8 mouse cellular contexts compared by ENCODE assay signal in the genomic region with DNA sequence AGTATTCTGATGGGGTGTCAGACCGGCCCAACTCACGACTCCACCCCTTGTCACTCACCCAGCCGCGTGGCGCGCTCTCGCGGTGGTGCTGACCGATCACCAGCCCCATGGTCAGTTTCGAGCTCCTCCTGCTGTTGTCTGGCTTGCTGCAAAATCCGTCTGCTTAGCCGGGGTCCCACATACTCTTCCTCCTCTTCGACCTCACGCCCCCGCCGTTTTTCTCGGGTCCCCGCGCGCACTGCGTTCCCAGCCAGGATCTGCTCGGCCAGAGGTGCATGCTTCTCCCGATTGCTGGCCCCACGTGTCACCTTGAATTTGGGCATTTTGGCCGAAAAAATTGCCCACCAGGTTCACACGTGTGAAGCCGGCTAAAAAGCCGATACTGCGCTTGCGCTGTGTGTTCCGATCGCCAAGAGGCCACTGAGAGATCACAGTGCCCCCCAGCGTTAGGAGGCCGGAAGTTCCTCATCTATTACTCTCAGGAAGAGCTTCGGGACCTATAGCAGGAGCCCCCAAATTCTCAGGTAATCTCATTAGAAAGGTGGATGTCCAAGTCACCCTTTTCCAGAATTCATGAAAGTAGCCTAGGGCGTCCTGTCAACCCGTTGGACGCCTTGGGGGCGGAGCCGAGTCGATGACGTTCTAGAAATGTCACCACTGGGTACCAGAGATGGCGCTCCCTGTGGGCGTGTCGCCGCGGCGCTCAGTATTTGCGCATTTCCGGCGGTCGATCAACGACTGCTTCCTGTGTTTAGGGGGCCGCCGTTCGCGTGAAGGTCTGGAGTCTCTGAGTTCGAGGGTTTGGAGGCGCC. TPM values are rescaled to one million over a fixed set of nuclear protein-coding genes. Genes with fewer than 3 reads are reported as not detected.
DNase-seq lines count a peak whose midpoint lies in the region; ATAC-seq and TF ChIP-seq lines count a peak whose summit lies in the region.

A gene (minus strand): TSS at position 644 of the 812 bp plus-strand sequence.
A gene (plus strand): TSS at position 734 of the 812 bp plus-strand sequence.
A gene (plus strand): TSS at position 741 of the 812 bp plus-strand sequence.

- peaks cover 87% of the 10 kb centered on the region for H3K4me1 ChIP-seq in erythroblast, embryonic 14.5 days (ENCODE audit: control insufficient read depth)
- peaks cover 22% of the 10 kb centered on the region for H3K4me1 ChIP-seq in heart, embryonic 12.5 days (replicated peaks)
- H3K4me1 ChIP-seq in kidney, postnatal 0 days (replicated peaks; ENCODE audit: insufficient read depth, low read length) = 0 out of 2 replicates have a peak, but pooled peaks cover 16% of the 10 kb centered on the region
- H3K4me1 ChIP-seq in liver, embryonic 11.5 days (replicated peaks; ENCODE audit: control insufficient read depth, insufficient read depth, low read length) = peaks cover 31% of the 10 kb centered on the region
- H3K4me1 ChIP-seq in stomach, embryonic 14.5 days (ENCODE audit: control insufficient read depth, insufficient read depth, low read length) = peaks cover 18% of the 10 kb centered on the region

- WGBS in heart, embryonic 12.5 days = under 1% methylated on average over 59 of the region's 59 CpGs
- WGBS in kidney, postnatal 0 days = under 1% methylated on average over 59 of the region's 59 CpGs
- under 1% methylated on average over 59 of the region's 59 CpGs for WGBS in liver, embryonic 11.5 days
- under 1% methylated on average over 59 of the region's 59 CpGs for WGBS in stomach, embryonic 14.5 days

- peak within 1 kb of the TSS; percentile 44 for H3K27ac ChIP-seq in heart, embryonic 12.5 days (ENCODE audit: poor library complexity, severe bottlenecking)
- peak within 1 kb of the TSS; percentile 85 for H3K27ac ChIP-seq in kidney, postnatal 0 days
- peak within 1 kb of the TSS; percentile 87 for H3K27ac ChIP-seq in liver, embryonic 11.5 days (ENCODE audit: low read depth, low read length)
- H3K27ac ChIP-seq in stomach, embryonic 14.5 days (ENCODE audit: low read length) = peak within 1 kb of the TSS; percentile 72

- H3K36me3 ChIP-seq in C2C12 (ENCODE audit: control insufficient read depth, insufficient read depth) = peaks cover 43% of the 10 kb centered on the region
- H3K36me3 ChIP-seq in erythroblast, embryonic 14.5 days (ENCODE audit: control insufficient read depth) = peaks cover 77% of the 10 kb centered on the region
- peaks cover 49% of the 10 kb centered on the region for H3K36me3 ChIP-seq in heart, embryonic 12.5 days
- peaks cover 22% of the 10 kb centered on the region; the same call in 1 of the 2 replicates for H3K36me3 ChIP-seq in kidney, postnatal 0 days (ENCODE audit: insufficient read depth, low read length)
- peaks cover 36% of the 10 kb centered on the region for H3K36me3 ChIP-seq in liver, embryonic 11.5 days (ENCODE audit: control insufficient read depth, insufficient read depth, low read length)
- H3K36me3 ChIP-seq in stomach, embryonic 14.5 days (ENCODE audit: control insufficient read depth, insufficient read depth, low read length) = peaks cover 18% of the 10 kb centered on the region

- H3K4me2 ChIP-seq in heart, embryonic 12.5 days = peak within 1 kb of the TSS; percentile 94
- peak within 1 kb of the TSS; percentile 92 for H3K4me2 ChIP-seq in kidney, postnatal 0 days (ENCODE audit: low read length)
- peak within 1 kb of the TSS; percentile 92 for H3K4me2 ChIP-seq in liver, embryonic 11.5 days
- H3K4me2 ChIP-seq in stomach, embryonic 14.5 days (replicated peaks; ENCODE audit: low read depth, low read length) = peak within 1 kb of the TSS; percentile 92

- no peaks in the 10 kb centered on the region for H3K27me3 ChIP-seq in C2C12 (ENCODE audit: control insufficient read depth, insufficient read depth, insufficient read length)
- no peaks in the 10 kb centered on the region for H3K27me3 ChIP-seq in erythroblast, embryonic 14.5 days (ENCODE audit: control insufficient read depth)
- no peaks in the 10 kb centered on the region for H3K27me3 ChIP-seq in heart, embryonic 12.5 days (replicated peaks)
- no peaks in the 10 kb centered on the region for H3K27me3 ChIP-seq in kidney, postnatal 0 days (ENCODE audit: insufficient read depth, low read length)
- H3K27me3 ChIP-seq in liver, embryonic 11.5 days (replicated peaks; ENCODE audit: control insufficient read depth, insufficient read depth, low read length) = no peaks in the 10 kb centered on the region
- no peaks in the 10 kb centered on the region for H3K27me3 ChIP-seq in stomach, embryonic 14.5 days (ENCODE audit: control insufficient read depth, insufficient read depth, low read length)

- TF ChIP-seq POLR2A in brain, embryonic 14.5 days (IDR thresholded peaks at IDR 0.05; ENCODE audit: borderline replicate concordance, extremely low read depth, insufficient read depth, insufficient read length, poor library complexity, severe bottlenecking) = peak; percentile 47; the same call in 1 of the 2 replicates

- peak; percentile 93 for ATAC-seq in heart, embryonic 12.5 days (ENCODE audit: insufficient number of reproducible peaks, low FRiP score)
- ATAC-seq in kidney, postnatal 0 days (replicated peaks; ENCODE audit: low FRiP score, low read depth) = peak; percentile 94
- ATAC-seq in liver, embryonic 11.5 days (replicated peaks; ENCODE audit: low FRiP score) = peak; percentile 91
- peak; percentile 94 for ATAC-seq in stomach, embryonic 14.5 days (ENCODE audit: insufficient number of reproducible peaks, insufficient read depth, low FRiP score, low read depth)

- peaks cover 78% of the 10 kb centered on the region for H3K79me3 ChIP-seq in C2C12 (ENCODE audit: low read depth)

- peak within 1 kb of the TSS; percentile 93 for H3K9ac ChIP-seq in heart, embryonic 12.5 days
- H3K9ac ChIP-seq in kidney, postnatal 0 days (ENCODE audit: low read depth, low read length) = peak within 1 kb of the TSS; percentile 84
- peak within 1 kb of the TSS; percentile 72 for H3K9ac ChIP-seq in liver, embryonic 11.5 days (ENCODE audit: low read depth, low read length)
- peak within 1 kb of the TSS; percentile 72 for H3K9ac ChIP-seq in stomach, embryonic 14.5 days (replicated peaks; ENCODE audit: low read depth, low read length)

- peak; percentile 47 for TF ChIP-seq CTCF in C2C12 (IDR thresholded peaks at IDR 0.05; ENCODE audit: control insufficient read depth, insufficient read depth, insufficient read length)
- TF ChIP-seq CTCF in brain, embryonic 14.5 days (IDR thresholded peaks at IDR 0.05; ENCODE audit: borderline replicate concordance, extremely low read depth, insufficient read depth, insufficient read length) = peak; percentile 91
- TF ChIP-seq CTCF in kidney, postnatal 0 days (IDR thresholded peaks at IDR 0.05; ENCODE audit: low read depth) = peak; percentile 86

- peak within 1 kb of the TSS; percentile 87 for H3K4me3 ChIP-seq in C2C12 (ENCODE audit: insufficient read depth, poor library complexity, severe bottlenecking)
- H3K4me3 ChIP-seq in erythroblast, embryonic 14.5 days (replicated peaks) = peak within 1 kb of the TSS; percentile 73
- peak within 1 kb of the TSS; percentile 84 for H3K4me3 ChIP-seq in heart, embryonic 12.5 days
- peak within 1 kb of the TSS; percentile 87 for H3K4me3 ChIP-seq in kidney, postnatal 0 days (replicated peaks; ENCODE audit: low read depth, low read length)
- peak within 1 kb of the TSS; percentile 76 for H3K4me3 ChIP-seq in liver, embryonic 11.5 days (ENCODE audit: low read depth, low read length)
- peak within 1 kb of the TSS; percentile 85 for H3K4me3 ChIP-seq in stomach, embryonic 14.5 days (ENCODE audit: low read depth, low read length)

- DNase-seq in brain, embryonic 14.5 days (ENCODE audit: low read depth) = peak; percentile 99
- peak; percentile 95 for DNase-seq in kidney, postnatal 0 days (ENCODE audit: low spot score)
- peak; percentile 99 for DNase-seq in liver, embryonic 11.5 days (ENCODE audit: low spot score)
- peak; percentile 98 for DNase-seq in naive thymus-derived CD4-positive, alpha-beta T cell, adult 2 months (ENCODE audit: low read depth)

- peak within 1 kb of the TSS; percentile 79 for H3ac ChIP-seq in C2C12 (ENCODE audit: control insufficient read depth, insufficient read length, low read depth)

- H3K9me3 ChIP-seq in erythroblast, embryonic 14.5 days (ENCODE audit: control insufficient read depth, low read length) = no peaks in the 10 kb centered on the region
- H3K9me3 ChIP-seq in heart, embryonic 12.5 days (replicated peaks) = no peaks in the 10 kb centered on the region
- H3K9me3 ChIP-seq in kidney, postnatal 0 days (replicated peaks; ENCODE audit: low read length) = no peaks in the 10 kb centered on the region
- H3K9me3 ChIP-seq in liver, embryonic 11.5 days (ENCODE audit: control insufficient read depth, low read length) = no peaks in the 10 kb centered on the region
- no peaks in the 10 kb centered on the region for H3K9me3 ChIP-seq in stomach, embryonic 14.5 days (ENCODE audit: control insufficient read depth, low read depth, low read length)

- H3K79me2 ChIP-seq in C2C12 (ENCODE audit: control insufficient read depth, insufficient read depth) = peaks cover 97% of the 10 kb centered on the region

RNA-seq across cellular contexts. Expression of the first gene that starts in this region (rescaled TPM):
- 42.6 TPM for polyA plus RNA-seq in C2C12 (2012; fragmentation: generic; extraction: Trizol)
- 27.1 and 31.1 TPM in 2 replicates for polyA plus RNA-seq in brain, embryonic 14.5 days (2012; rRNA removed)
- polyA plus RNA-seq in erythroblast, embryonic 14.5 days (2012) = 2.8 and 3.4 TPM in 2 replicates
- 24.7 and 27.8 TPM in 2 replicates for polyA plus RNA-seq in heart, embryonic 12.5 days (2016; fragmentation: Nextera tagmentation; extraction: Ambion mirVana)
- polyA plus RNA-seq in kidney, postnatal 0 days (2015; fragmentation: Nextera tagmentation; extraction: Ambion mirVana) = 14.7 and 15.7 TPM in 2 replicates
- polyA plus RNA-seq in liver, embryonic 11.5 days (2014; fragmentation: Nextera tagmentation; extraction: Ambion mirVana) = 43.1 and 45.9 TPM in 2 replicates
- 22.1 and 22.3 TPM in 2 replicates for polyA plus RNA-seq in stomach, embryonic 14.5 days (2014; fragmentation: Nextera tagmentation; extraction: Ambion mirVana)

RNA-seq across cellular contexts. Expression of the second gene that starts in this region (rescaled TPM):
- 25.8 TPM for polyA plus RNA-seq in C2C12 (2012; fragmentation: generic; extraction: Trizol)
- 43.1 and 59.0 TPM in 2 replicates for polyA plus RNA-seq in brain, embryonic 14.5 days (2012; rRNA removed)
- polyA plus RNA-seq in erythroblast, embryonic 14.5 days (2012) = 0.43 and 0.45 TPM in 2 replicates
- 27.8 and 30.0 TPM in 2 replicates for polyA plus RNA-seq in heart, embryonic 12.5 days (2016; fragmentation: Nextera tagmentation; extraction: Ambion mirVana)
- polyA plus RNA-seq in kidney, postnatal 0 days (2015; fragmentation: Nextera tagmentation; extraction: Ambion mirVana) = 37.6 and 37.9 TPM in 2 replicates
- 48.9 and 53.3 TPM in 2 replicates for polyA plus RNA-seq in liver, embryonic 11.5 days (2014; fragmentation: Nextera tagmentation; extraction: Ambion mirVana)
- 47.1 and 49.4 TPM in 2 replicates for polyA plus RNA-seq in stomach, embryonic 14.5 days (2014; fragmentation: Nextera tagmentation; extraction: Ambion mirVana)

RNA-seq across cellular contexts. Expression of the third gene that starts in this region (rescaled TPM):
- polyA plus RNA-seq in C2C12 (2012; fragmentation: generic; extraction: Trizol) = 1.3 TPM
- 1.7 and 2.6 TPM in 2 replicates for polyA plus RNA-seq in brain, embryonic 14.5 days (2012; rRNA removed)
- polyA plus RNA-seq in erythroblast, embryonic 14.5 days (2012) = 0.29 and 0.65 TPM in 2 replicates
- 1.3 and 2.7 TPM in 2 replicates for polyA plus RNA-seq in heart, embryonic 12.5 days (2016; fragmentation: Nextera tagmentation; extraction: Ambion mirVana)
- 1.5 and 1.8 TPM in 2 replicates for polyA plus RNA-seq in kidney, postnatal 0 days (2015; fragmentation: Nextera tagmentation; extraction: Ambion mirVana)
- 1.5 and 2.5 TPM in 2 replicates for polyA plus RNA-seq in liver, embryonic 11.5 days (2014; fragmentation: Nextera tagmentation; extraction: Ambion mirVana)
- polyA plus RNA-seq in stomach, embryonic 14.5 days (2014; fragmentation: Nextera tagmentation; extraction: Ambion mirVana) = 1.5 and 2.8 TPM in 2 replicates

Comparison
In these comparisons a context has a peak if more than half of its experiments do, and no peak if none do; other contexts are left out.
1. Peak in every context shown above with its lines: DNase-seq, ATAC-seq, H3K4me3 ChIP-seq and H3K27ac ChIP-seq.
2. RNA of the second gene that starts in this region (polyA plus RNA-seq): 48.9 to 53.3 TPM in liver, embryonic 11.5 days, 47.1 to 49.4 TPM in stomach, embryonic 14.5 days, 43.1 to 59.0 TPM in brain, embryonic 14.5 days, 37.6 to 37.9 TPM in kidney, postnatal 0 days, 27.8 to 30.0 TPM in heart, embryonic 12.5 days and 25.8 TPM in C2C12 (single experiment); 0.43 to 0.45 TPM in erythroblast, embryonic 14.5 days; every median in the first group is over 10 times any median in the second.